ENCODE assay signal across 8 mouse cellular contexts in genomic region chr2:76114734-76115133, GRCm38 (mm10).
DNase-seq lines count a peak whose midpoint lies in the region; TF ChIP-seq lines count a peak whose summit lies in the region.

No protein-coding gene starts in this region.

- peak; percentile 32 to 58 for DNase-seq in cerebellum, postnatal 14 days
- DNase-seq in cerebellum, adult 11 months, result no peak
- DNase-seq in left cerebral cortex, adult 2 months (ENCODE audit: extremely low spot score in 1 of 2, low spot score in 2 of 2), result no peak
- no peak for DNase-seq in left cerebral cortex, postnatal 10 days (ENCODE audit: extremely low spot score in 1 of 2, low spot score in 2 of 2)
- DNase-seq in ES-CJ7 (ENCODE audit: low read depth, low spot score), result peak; percentile 63
- peak; percentile 54 for DNase-seq in embryo, embryonic 9.5 days (ENCODE audit: extremely low spot score)
- DNase-seq in lung, postnatal 25 days (ENCODE audit: low spot score), result peak; percentile 25
- DNase-seq in thymus, postnatal 4 days, result peak; percentile 71

- no peak overlapping the region for H3K27ac ChIP-seq in left cerebral cortex, adult 2 months

- intact Hi-C loops in left cerebral cortex, adult 2 months (cut with DNase I), result no loop called here
- intact Hi-C loops in left cerebral cortex, postnatal 10 days (cut with DNase I), result loop anchor here (5.0 kb wide), 1 partner anchor 248 kb away; the partner anchor contains the start of gene Cyct

- peak; percentile 92 for TF ChIP-seq CTCF in left cerebral cortex, adult 2 months (IDR thresholded peaks at IDR 0.05)

- H3K4me3 ChIP-seq in left cerebral cortex, adult 2 months, result no peak overlapping the region

Comparison
In these comparisons a context has a peak if more than half of its experiments do, and no peak if none do; other contexts are left out.
1. DNase-seq: peak in cerebellum, postnatal 14 days (2 of 2), ES-CJ7 (single experiment), embryo, embryonic 9.5 days (single experiment), lung, postnatal 25 days (single experiment) and thymus, postnatal 4 days (single experiment); none in cerebellum, adult 11 months (single experiment), left cerebral cortex, adult 2 months (0 of 2) and left cerebral cortex, postnatal 10 days (0 of 2).